Mouse (Mus musculus) hindbrain, postnatal 0 days (tissue): Measurements from ENCODE around the gene Tram2. TPM values are rescaled to one million over a fixed set of nuclear protein-coding genes. Genes with fewer than 3 reads are reported as not detected.
A peak's percentile ranks its signal among the peaks of the same experiment; 100 is the strongest.

ENCODE experiments used
- ATAC-seq: fragments of 200-750 bp; cut with Nextera tagmentation; 2 replicates; pipeline ENCODE4 v1.8.0; 2017; ENCODE audit warnings: mild to moderate bottlenecking, moderate TSS enrichment, moderate library complexity
- DNase-seq: peaks from one replicate; pipeline ENCODE4 v3.0.0-alpha.2; 2015; ENCODE audit warnings: low spot score
- H3K27ac ChIP-seq: fragments of 300-500 bp; sonication (generic); 2 replicates; pipeline ENCODE4 v1.5.1; 2014; ENCODE audit warnings: mild to moderate bottlenecking
- H3K27me3 ChIP-seq: fragments of 300-500 bp; sonication (generic); 2 replicates; pipeline ENCODE4 v1.6.1; 2014; ENCODE audit warnings: low read length, mixed read lengths; ENCODE audit not compliant: insufficient read depth
- H3K36me3 ChIP-seq: fragments of 300-500 bp; sonication (generic); 2 replicates; pipeline ENCODE4 v1.6.1; 2014; ENCODE audit warnings: low read length, mixed read lengths; ENCODE audit not compliant: insufficient read depth
- H3K4me1 ChIP-seq: fragments of 300-500 bp; sonication (generic); 2 replicates; pipeline ENCODE4 v1.6.1; 2014; ENCODE audit warnings: antibody characterized with exemption, low read length, mixed read lengths; ENCODE audit not compliant: insufficient read depth
- H3K4me2 ChIP-seq: fragments of 300-500 bp; sonication (generic); 2 replicates; pipeline ENCODE4 v1.6.1; 2014; ENCODE audit warnings: low read depth, mild to moderate bottlenecking, low read length, moderate library complexity, mixed read lengths
- H3K4me3 ChIP-seq: fragments of 300-500 bp; sonication (generic); 2 replicates; pipeline ENCODE4 v1.5.1; 2014; ENCODE audit warnings: low read length
- H3K9ac ChIP-seq: fragments of 300-500 bp; sonication (generic); replicated peaks from 2 replicates; pipeline ENCODE4 v1.6.1; 2014; ENCODE audit warnings: mild to moderate bottlenecking, low read length, moderate library complexity, mixed read lengths
- H3K9me3 ChIP-seq: fragments of 300-500 bp; sonication (generic); 2 replicates; pipeline ENCODE4 v1.6.1; 2016; ENCODE audit warnings: low read length, mixed read lengths
- CTCF ChIP-seq: IDR thresholded peaks from 2 replicates; pipeline ENCODE4 v1.5.1; 2016; ENCODE audit warnings: antibody characterized with exemption, control low read depth, low read depth
- WGBS: fragments of 180-500 bp; shearing (Covaris S2); extraction: QIAGEN DNeasy Blood & Tissue Kit; methylation state at CpG from one replicate; pipeline ENCODE4 v1.1.7; 2014; 5-methylcytosine and 5-hydroxymethylcytosine counted together
- polyA plus RNA-seq: library from polyadenylated mRNA; unstranded; fragments of >200 nt; fragmentation: Nextera tagmentation; extraction: Ambion mirVana; gene quantifications from 2 replicates; pipeline ENCODE4 v1.2.1, GENCODE M21; 2015
- total RNA-seq: library from RNA; depleted of rRNA; stranded (reverse); fragments of >200 nt; gene quantifications from 2 replicates; pipeline ENCODE4 v1.2.3, GENCODE M21; 2014

Tram2 gene
- total and polyA plus RNA-seq, 2 experiments from 2014 or later, result 1.5 to 1.7 TPM

- Histone ChIP-seq H3K36me3 (no peaks in the 10 kb centered on the region), H3K4me2 (no peak overlapping the region), H3K27me3 (no peaks in the 10 kb centered on the region), H3K9me3 (no peaks in the 10 kb centered on the region), H3K9ac (no peak overlapping the region), H3K27ac (no peak overlapping the region), H3K4me1 (0 out of 2 replicates have a peak, but pooled peaks cover 7% of the 10 kb centered on the region), H3K4me3 (no peak overlapping the region)
- TF ChIP-seq CTCF, result peak; percentile 35
- ATAC-seq, result peak; percentile 62
- peak; percentile 69 for DNase-seq
- WGBS, result 42% methylated on average over 14 of the region's 14 CpGs
These were observed 76.5 kb downstream of the Tram2 start for GRCm38 (mm10) chr1:21002246-21003142.

- no peak overlapping the region for H3K4me2 ChIP-seq
- WGBS, result 41% methylated on average over 13 of the region's 13 CpGs
- H3K4me1 ChIP-seq, result 0 out of 2 replicates have a peak, but pooled peaks cover 5% of the 10 kb centered on the region
- ATAC-seq (0 out of 2 replicates have a peak, but pooled peaks have one; percentile 4), DNase-seq (no peak)
- TF ChIP-seq CTCF, result no peak
- no peak overlapping the region for H3K27ac ChIP-seq
- H3K36me3 ChIP-seq, result no peaks in the 10 kb centered on the region
- no peak overlapping the region for H3K9ac ChIP-seq
- H3K27me3 ChIP-seq, result no peaks in the 10 kb centered on the region
- no peaks in the 10 kb centered on the region for H3K9me3 ChIP-seq
- H3K4me3 ChIP-seq, result no peak overlapping the region
These were observed 81.1 kb downstream of the Tram2 start for GRCm38 (mm10) chr1:20997881-20998389.

GRCm38 (mm10) chr1:20997328-20997689 is 81.7 kb downstream of the Tram2 start:
- DNase-seq, result no peak
- no peak overlapping the region for H3K27ac ChIP-seq
- no peaks in the 10 kb centered on the region for H3K9me3 ChIP-seq
- H3K36me3 ChIP-seq, result no peaks in the 10 kb centered on the region
- no peak overlapping the region for H3K4me2 ChIP-seq
- 85% methylated on average over 2 of the region's 2 CpGs for WGBS
- no peak overlapping the region for H3K9ac ChIP-seq
- no peak for TF ChIP-seq CTCF
- H3K4me3 ChIP-seq, result no peak overlapping the region
- ATAC-seq, result no peak
- H3K4me1 ChIP-seq, result no peaks in the 10 kb centered on the region
- no peaks in the 10 kb centered on the region for H3K27me3 ChIP-seq

GRCm38 (mm10) chr1:20996603-20997327 is 82.3 kb downstream of the Tram2 start:
- 56% methylated on average over 17 of the region's 17 CpGs for WGBS
- H3K9me3 ChIP-seq, result no peaks in the 10 kb centered on the region
- DNase-seq (no peak), ATAC-seq (no peak)
- H3K4me3 ChIP-seq, result no peak overlapping the region
- no peak for TF ChIP-seq CTCF
- H3K36me3 ChIP-seq, result no peaks in the 10 kb centered on the region
- H3K4me1 ChIP-seq, result no peaks in the 10 kb centered on the region
- no peak overlapping the region for H3K27ac ChIP-seq
- H3K9ac ChIP-seq, result no peak overlapping the region
- H3K27me3 ChIP-seq, result no peaks in the 10 kb centered on the region
- H3K4me2 ChIP-seq, result no peak overlapping the region

- DNase-seq (peak; percentile 18), ATAC-seq (peak; percentile 44)
These were observed 83.6 kb downstream of the Tram2 start for GRCm38 (mm10) chr1:20995331-20995986.

GRCm38 (mm10) chr1:20994338-20994737 is 84.7 kb downstream of the Tram2 start:
- Histone ChIP-seq H3K9ac (no peak overlapping the region), H3K27me3 (no peaks in the 10 kb centered on the region), H3K4me2 (no peak overlapping the region), H3K4me3 (no peak overlapping the region), H3K4me1 (no peaks in the 10 kb centered on the region), H3K27ac (no peak overlapping the region), H3K36me3 (no peaks in the 10 kb centered on the region), H3K9me3 (no peaks in the 10 kb centered on the region)
- no peak for DNase-seq
- 90% methylated on average over 5 of the region's 5 CpGs for WGBS
- no peak for ATAC-seq
- TF ChIP-seq CTCF, result 0 out of 2 replicates have a peak, but pooled peaks have one; percentile 9

More at GRCm38 (mm10) chr1:20995331-20995986, 83.6 kb downstream of the Tram2 start:
- H3K9me3 ChIP-seq, result no peaks in the 10 kb centered on the region
- TF ChIP-seq CTCF, result no peak
- 49% methylated on average over 7 of the region's 7 CpGs for WGBS
- H3K9ac ChIP-seq, result no peak overlapping the region
- no peak overlapping the region for H3K27ac ChIP-seq
- no peaks in the 10 kb centered on the region for H3K36me3 ChIP-seq
- no peak overlapping the region for H3K4me3 ChIP-seq
- H3K4me1 ChIP-seq, result no peaks in the 10 kb centered on the region
- H3K27me3 ChIP-seq, result no peaks in the 10 kb centered on the region
- H3K4me2 ChIP-seq, result no peak overlapping the region
